Mouse (Mus musculus): ENCODE measurements around the gene Cpsf6. TPM values are rescaled to one million over a fixed set of nuclear protein-coding genes. Genes with fewer than 3 reads are reported as not detected.

The Cpsf6 gene
- 10 to 100 TPM; 27.9 to 35.2 TPM for total RNA-seq (2021)

DNA sequence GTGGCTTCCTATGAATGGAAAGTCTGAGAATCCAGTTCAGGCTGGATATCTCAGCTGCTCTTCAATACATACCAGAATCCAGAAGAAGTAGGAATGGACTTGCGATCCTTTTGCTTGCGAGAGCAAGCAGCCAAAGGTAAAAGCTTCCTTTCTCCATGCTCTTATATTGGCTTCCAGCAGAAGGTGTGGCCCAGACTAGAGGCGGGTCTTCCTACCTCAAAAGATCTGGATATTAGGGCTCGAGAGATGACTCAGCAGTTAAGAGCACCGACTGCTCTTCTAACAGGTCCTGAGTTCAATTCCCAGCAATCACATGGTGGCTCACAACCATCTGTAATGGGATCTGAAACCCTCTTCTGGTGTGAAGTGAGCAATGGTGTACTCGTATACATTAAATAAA lies at the start of gene Cpsf6:
Gene Cpsf6 (minus strand): TSS at position 108 of the 400 bp plus-strand sequence.
- DNase-seq (ENCODE audit: low spot score), result no peak
- intact Hi-C loops (cut with DNase I), result loop anchor here (10.0 kb wide), 1 partner anchor 315 kb away; the partner anchor contains the start of gene Cct2

DNA sequence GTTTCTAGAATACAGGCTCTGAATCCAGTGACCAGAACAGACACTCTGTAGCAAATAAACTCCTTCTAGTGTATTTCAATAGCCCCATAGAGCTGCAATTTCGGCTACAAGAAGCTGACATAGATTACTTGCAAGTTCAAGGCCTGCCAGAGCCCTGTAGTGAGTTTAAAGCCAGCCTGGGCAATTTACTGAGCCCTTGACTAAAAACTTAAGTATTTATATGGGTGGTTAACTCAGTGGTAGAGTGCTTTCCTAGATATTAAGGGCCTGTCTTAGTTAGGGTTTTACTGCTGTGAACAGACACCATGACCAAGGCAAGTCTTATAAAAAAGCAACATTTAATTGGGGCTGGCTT lies 46.8 kb upstream of the Cpsf6 start:
- DNase-seq (ENCODE audit: low spot score), result no peak
- intact Hi-C loops (cut with DNase I), result no loop called here

DNA sequence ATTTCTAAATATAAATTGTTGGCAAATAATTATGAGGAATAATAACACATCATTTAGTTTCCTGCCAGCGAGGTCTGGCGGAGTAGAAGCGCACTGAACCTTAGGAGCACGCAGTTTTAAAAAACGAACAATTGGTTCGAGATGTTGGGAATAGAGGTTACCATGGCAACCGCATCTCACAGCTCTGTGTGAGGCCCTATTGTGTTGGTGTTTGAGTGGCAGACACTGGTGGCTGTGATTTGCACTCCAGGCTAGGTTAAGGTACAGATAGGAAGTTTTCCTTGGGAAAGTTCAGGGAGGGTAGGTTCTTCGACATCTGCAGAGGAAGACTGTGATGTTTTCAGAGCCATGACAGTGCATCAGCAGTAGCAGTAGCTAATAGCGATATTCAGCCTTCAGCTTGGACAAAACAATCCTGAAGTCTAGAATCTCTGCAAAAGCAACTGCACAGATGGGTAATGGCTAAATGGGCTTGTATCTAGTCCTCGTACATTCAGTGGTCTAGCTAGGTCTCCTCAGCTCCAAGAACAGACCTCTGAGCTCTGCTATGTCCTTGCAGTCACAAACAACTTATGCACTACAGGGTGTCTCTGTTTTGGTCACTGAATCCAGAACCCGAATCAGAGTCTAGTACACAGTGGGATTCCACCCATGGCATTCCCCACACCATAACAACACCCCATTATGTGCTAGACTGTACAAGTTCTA lies 46.2 kb upstream of the Cpsf6 start:
- intact Hi-C loops (cut with DNase I), result no loop called here
- no peak for DNase-seq (ENCODE audit: low spot score)

DNA sequence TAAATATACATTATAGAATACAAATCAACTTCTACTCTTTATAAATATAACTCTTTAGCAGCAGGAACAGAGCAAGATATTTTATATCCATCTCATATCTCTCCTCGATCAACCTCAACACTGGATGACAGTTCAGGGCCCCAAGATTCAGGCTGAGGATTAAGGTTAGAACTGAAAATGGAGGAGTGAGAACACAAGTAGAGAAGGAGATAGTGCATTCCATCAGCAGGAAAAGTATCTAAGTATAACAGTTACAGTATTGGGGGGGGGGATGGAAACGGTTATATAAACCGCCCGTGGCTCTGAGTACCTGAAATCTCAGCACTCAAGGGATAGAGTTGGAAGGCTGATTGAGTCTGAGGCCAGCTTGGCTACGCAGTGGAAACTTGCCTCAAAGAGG lies 45.2 kb upstream of the Cpsf6 start:
- intact Hi-C loops (cut with DNase I), result no loop called here

DNA sequence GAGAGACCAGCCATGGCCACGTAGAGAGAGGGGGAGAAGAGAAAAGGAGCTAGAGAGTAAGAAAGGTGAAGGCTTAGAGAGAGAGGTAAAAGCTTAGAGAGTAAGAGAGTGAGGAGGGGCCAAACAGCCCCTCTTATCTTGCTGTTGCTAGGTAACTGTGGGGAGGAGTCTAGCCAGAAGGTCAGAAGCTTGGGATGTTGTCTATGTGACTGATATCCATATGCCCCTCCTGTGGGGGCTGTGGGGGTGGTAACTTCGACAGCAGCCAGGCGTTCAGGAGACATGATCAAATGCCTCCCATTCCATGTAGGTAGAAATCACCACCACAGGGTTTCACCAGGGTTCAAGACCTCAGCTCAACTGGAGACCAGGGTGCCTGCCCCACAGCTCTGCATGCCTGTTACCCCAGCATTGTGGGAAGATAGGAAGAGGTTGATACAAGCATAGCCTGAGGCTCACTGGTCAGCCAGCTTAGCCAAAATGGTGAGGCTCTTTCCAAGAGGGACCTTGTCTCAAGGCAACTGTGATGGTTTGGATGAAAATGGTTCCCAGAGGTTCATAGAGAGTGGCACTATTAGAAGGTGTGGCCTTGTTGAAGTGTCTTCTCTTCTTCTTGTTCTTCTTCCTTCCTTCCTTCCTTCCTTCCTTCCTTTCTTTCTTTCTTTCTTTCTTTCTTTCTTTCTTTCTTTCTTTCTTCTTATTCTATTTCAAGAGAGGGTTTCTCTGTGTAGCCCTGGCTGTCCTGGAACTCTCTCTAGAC lies 44.5 kb upstream of the Cpsf6 start:
- intact Hi-C loops (cut with DNase I), result no loop called here
- DNase-seq (ENCODE audit: low spot score), result no peak

More for the DNA sequence above, 45.2 kb upstream of the Cpsf6 start:
- DNase-seq (ENCODE audit: low spot score), result no peak

DNA sequence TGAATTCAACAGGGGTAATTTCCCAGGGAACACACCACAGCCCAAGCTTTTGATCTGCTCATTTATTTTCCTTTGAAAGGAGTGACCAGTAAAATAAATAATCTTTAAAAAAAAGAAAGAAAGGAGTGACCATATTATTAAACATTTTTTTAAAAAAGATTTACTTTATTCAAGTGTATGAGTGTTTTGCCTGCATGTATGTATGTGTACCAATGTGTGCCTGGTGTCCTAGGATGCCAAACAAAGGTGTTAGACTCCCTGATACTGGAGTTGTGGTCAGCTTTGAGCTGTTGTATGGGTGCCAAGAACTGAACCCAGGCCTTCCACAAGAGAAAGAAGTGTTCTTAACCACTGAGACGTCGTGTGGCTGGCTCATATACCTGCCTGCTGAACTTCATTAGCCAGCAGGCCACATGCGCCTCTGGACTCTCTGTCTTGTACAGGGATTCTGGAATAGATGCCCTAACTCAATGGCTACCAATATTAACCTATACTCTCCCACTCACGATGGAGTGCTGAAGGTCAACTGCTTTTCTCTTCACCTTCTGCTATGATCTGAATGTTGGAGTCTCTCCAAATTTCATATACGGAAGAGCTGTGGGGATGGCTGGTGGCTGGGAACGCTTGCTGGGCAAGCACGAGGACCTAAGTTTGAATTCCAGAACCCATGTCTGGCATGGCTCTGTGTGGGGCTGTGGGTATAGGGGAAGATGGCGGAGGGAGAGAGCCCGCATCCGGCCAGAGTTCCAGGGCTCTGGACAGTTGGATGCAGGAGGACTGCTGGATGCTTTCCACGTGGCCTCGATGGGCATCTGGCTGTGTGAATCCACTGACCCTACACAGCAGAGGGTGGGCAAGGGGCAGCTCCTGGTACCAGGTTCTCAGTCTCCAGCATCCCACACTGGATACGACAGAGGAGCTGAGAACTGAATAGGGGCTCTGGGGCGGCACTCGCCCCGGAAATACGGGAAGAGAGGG lies 43.5 kb upstream of the Cpsf6 start:
- intact Hi-C loops (cut with DNase I), result no loop called here
- no peak for DNase-seq (ENCODE audit: low spot score)

DNA sequence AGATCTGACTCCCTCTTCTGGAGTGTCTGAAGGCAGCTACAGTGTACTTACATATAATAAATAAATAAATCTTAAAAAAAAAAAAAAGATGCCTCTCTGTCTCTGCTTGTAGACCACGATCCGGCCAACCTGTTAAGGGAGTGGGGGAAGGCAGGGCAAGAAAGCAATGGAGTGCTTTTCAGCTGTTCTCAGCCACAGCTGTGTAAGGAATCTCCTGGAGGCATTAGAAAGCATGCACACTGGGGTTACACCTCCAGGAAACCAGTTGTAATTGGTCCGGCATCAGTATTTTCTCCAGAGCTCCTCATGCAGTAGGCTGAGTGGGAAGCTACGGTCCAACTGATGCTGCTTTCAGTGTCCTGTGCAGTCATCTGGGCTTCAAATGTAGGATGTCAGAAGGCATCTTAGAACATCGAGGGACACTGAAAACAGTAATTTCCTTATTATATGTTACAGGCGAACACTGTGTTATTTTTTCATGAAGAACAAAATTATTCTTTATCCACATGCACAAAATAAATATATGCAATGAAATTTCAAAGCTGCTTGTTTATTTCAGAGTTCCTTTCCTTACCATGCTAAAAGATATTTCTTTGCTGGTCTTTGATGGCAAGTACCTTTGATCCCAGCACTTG lies 42.5 kb upstream of the Cpsf6 start:
- DNase-seq (ENCODE audit: low spot score), result no peak
- intact Hi-C loops (cut with DNase I), result no loop called here

DNA sequence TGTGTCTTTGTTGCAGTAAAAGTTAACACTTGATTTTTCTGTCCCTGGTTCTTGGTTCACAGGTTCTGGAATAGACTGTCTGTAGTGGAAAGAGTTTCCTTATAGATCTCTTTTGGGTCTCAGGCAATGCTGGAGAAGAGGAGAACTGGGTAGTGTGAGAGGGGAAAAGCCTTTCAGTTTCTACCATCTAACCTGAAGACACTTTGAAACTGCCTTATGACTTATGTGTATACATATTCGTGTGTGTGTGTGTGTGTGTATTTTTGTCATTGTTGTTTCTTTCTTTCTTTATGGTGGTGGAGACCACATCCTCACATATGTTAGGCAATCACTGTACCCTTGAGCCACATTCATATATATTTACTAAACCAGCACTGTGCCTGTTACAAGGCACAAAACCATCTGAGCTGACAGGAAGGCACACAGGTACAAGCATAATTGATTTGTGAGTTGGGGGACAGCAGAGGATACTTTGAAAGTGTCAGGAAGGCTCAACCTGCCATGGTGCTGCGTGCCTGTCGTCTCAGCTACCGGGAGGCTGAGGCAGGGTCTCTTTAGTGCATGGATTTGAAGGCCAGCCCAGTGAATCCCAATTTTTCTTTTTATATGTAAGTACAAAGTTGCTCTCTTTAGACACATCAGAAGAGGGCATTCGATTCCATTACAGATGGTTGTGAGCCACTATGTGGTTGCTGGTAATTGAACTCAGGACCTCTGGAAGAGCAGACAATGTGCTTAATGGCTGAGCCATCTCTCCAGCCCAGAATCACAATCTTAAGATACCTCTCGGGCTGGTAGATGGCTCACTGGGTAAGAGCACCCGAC lies 41.7 kb upstream of the Cpsf6 start:
- intact Hi-C loops (cut with DNase I), result no loop called here
- DNase-seq (ENCODE audit: low spot score), result no peak

DNA sequence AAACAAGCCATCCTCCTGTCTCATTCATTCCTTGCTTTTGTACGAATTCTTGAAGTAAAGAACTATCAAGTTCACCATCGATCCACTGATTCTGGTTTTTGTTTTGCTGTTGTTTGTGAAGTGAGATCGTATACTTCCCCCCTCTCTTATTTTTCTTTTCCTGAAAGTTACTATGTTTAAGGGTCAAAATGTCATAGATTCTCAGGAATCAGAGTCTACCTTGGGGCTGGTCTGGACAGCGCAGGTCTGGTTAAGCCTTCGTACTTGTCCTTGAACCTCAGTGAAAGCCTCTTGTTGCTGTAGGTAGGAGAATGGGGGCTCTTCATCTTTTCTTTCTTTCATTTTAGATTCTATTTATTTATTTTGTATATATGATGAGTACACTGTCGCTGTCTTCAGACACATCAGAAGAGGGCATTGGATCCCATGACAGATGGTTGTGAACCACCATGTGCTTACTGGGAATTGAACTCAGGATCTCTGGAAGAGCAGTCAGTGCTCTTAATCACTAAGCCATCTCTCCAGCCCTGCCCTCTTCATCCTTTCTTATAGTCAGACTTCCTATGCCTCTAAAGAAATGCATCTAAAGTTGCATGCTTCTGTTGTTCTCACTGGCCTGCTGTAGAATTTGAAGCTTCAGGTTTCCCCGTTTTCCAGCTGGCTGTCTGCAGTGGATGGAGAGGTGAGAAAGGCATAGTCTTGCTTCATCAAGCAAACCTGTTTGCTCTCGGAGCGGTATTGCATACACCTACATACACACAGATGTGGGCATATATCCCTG lies 40.9 kb upstream of the Cpsf6 start:
- DNase-seq (ENCODE audit: low spot score), result no peak
- intact Hi-C loops (cut with DNase I), result no loop called here

DNA sequence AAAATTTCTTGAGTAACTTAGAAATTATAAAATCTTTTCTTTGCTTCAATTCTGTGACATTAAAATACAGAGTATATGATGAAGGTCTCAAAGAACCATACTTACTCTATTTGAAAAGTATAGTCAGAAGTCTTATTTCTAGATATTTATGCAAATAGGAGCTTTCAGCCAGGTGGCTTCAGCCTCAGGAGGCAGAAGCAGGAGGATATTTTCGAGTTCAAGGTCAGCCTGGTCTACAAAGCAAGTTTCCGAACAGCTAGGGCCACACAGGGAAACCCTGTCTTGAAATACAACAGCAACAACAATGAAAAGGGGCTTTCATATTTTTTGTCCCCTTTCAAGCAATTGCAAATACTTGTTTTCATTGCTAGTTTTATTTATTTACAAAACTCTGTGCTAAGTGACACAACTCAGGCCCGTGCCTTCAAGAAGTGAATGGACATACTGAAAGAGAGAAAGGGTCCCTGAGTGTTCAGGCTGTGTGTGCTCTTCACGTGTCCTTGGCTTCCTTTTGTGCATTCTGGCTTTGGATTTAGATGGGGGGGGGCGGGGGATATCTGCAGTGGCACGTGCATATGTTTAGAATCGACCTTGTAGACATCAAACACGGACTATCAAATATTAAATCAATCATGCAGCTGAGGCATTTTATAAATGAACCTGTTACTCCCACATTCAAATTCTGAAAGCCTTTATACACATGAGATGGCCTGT lies 39.9 kb upstream of the Cpsf6 start:
- intact Hi-C loops (cut with DNase I), result no loop called here

DNA sequence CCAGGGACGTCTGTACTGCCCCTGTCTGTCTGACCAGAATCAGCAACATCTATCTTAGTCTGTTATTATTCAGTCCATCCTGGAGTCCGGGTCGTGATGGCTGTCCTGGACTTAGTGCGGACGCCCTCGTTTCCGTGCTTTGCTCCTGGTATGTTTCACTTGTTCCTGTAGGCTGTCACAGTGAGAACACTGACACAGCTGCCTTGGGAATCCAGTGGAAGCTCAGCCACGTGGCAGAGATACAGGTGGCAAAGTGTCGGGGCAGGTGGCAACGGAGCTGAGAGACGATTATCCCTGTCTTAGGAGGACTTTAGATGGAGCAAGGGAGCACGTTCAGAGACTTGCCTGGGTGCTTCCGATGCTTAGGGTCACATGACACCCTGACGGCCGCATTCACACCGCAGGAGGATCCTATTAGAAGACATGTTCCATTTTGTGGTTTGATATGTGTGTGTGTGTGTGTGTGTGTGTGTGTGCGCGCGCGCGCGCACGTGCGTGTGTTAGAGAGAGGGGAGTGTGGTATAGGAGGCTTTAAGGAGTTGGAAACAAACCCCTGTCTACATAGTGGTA lies 38.9 kb upstream of the Cpsf6 start:
- intact Hi-C loops (cut with DNase I), result no loop called here
- DNase-seq (ENCODE audit: low spot score), result no peak

More for the DNA sequence above, 39.9 kb upstream of the Cpsf6 start:
- no peak for DNase-seq (ENCODE audit: low spot score)

DNA sequence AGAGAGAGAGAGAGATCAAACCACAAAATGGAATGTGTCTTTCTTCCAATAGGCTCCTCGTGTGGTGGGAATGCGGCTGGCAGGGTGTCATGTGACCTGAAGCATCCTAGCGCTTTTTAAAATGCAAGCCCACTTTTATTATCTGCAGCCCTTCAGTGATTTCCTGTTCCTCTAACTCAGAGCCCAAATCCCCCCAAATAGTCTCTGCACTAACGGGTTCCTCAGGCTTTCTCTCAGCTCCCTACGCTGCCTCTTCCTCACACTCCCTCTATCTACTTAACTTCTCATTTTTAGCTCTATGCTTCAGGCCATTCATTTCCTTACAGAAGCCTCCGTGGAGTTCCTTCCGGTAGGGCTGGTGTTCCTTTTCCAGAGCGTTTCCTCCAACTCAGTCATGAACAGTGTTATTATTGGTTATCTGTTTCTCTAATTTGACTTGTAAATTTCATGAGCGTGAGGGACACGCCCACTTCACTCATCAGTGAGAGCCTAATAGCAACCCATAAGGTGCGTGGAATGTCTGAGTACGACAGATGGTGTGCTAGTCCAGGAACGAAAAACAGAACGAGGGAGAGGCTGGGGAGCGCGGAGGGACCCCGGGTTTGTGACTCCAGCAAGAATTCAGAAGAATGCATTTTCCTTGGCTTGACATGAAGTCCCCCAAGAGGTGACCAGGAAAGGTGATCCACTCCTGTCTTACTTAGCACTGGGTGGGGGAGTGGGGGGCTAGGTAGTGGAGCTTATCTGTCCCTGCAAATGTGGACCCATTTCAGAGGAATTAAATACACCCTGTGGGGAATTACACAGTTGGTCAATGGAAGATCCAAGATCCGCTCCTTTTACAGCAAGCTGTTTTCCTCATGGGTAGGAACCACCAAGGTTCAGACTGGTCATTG lies 38.2 kb upstream of the Cpsf6 start:
- intact Hi-C loops (cut with DNase I), result no loop called here
- no peak for DNase-seq (ENCODE audit: low spot score)

DNA sequence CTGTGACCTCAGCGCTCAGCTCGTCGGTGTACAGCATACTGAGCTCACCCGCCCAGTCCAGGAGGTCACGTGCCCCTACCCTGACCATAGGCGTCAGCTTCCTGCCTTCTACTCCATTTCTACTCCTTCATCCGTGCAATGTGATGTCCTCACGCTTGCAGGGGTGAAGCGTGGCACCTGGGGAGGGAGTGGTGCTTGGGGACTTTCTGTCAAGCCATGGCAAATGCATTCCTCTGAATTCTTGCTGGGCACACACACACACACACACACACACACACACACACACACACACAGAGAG lies 37.6 kb upstream of the Cpsf6 start:
- DNase-seq (ENCODE audit: low spot score), result no peak
- intact Hi-C loops (cut with DNase I), result no loop called here

DNA sequence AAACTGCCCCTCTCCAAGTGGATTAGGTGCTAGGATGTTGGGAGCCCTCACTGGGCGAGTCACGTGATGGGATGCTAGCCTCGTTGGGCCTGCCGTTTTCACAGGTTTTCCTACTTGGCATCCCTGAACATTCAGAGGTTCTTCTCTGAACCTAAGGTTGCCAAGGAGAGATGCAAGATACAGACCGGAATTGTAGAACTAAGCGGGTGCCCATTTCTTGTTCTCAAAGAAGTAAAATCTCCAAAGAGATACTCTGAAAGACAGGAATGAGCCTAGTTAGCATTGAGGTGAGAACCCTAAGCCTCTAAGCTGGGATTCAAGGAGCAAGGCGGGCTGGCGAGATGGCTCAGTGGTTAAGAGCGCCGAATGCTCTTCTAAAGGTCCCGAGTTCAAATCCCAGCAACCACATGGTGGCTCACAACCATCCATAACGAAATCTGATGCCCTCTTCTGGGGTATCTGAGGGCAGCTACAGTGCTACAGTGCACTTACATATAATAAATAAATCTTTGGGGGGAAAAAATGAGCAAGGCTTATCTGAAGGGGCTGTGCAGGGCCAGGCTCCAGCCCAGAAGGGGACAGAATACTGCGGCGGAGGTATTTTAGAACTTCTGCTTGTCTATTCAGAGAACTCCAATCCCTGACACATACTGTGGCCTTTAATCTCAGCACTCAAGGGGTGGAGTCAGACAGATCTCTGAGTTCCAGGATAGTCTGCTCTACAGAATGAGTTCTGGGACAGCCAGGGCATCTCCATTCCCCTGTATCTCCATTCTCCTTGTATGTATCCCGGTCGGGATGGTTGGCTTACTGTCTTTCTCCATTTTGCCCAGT lies 37.0 kb upstream of the Cpsf6 start:
- DNase-seq (ENCODE audit: low spot score), result no peak
- intact Hi-C loops (cut with DNase I), result no loop called here

DNA sequence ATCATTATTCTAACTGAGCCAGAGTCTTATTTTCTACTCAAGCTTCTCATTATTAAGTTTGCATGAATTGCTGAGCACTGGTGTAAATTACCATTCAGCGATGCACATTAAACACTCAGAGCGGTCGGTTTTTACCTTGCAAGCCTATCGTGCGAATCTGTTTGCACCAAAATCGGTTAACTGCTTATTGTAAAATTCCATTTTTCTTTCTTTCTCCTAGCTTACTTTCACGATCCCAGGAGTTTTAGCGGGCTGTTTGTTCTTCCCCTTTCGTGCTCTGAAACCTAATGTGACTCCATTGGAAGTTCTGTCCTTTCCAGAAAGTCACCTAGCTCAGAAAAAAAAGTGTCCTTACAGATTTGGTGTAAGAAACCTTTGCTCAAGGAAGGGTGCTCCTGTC lies 36.3 kb upstream of the Cpsf6 start:
- no peak for DNase-seq (ENCODE audit: low spot score)
- intact Hi-C loops (cut with DNase I), result no loop called here

Measured in heart, postnatal 25 days (tissue).